Mouse (Mus musculus) frontal cortex, postnatal 14 days (tissue): Measurements from ENCODE around the gene Pdha2.

Experiments
- DNase-seq, 2 experiments: peaks; one replicate each; pipeline ENCODE4 v3.0.0; 2022; ENCODE audit warnings: low spot score in 2 of 2

Gene Pdha2

DNA sequence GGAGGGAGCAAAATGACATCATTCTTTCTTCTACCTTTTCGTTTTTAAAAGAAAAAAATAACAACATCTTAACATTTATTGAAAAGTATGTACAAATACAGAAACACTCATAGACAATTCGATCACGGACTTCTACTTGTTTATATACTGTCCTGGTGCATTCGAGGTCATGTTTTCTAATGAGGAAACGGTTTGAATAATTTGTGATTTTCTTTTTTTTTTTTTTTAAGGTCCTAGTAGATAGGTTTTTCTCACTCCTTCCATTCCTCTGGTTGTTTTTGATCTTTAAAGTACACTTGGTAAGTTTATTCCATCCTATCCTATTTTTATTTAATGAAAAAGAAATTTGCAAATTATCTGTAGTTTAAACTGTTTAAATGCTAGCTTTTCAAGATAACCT, at the start of gene Pdha2:
Gene Pdha2, minus strand, starts transcription at position 101 of the 400 bp plus-strand sequence.
- DNase-seq: no peak

GRCm38 (mm10) chr3:141260518-141260917, 48.4 kb upstream of the Pdha2 start:
- DNase-seq: no peak

DNA sequence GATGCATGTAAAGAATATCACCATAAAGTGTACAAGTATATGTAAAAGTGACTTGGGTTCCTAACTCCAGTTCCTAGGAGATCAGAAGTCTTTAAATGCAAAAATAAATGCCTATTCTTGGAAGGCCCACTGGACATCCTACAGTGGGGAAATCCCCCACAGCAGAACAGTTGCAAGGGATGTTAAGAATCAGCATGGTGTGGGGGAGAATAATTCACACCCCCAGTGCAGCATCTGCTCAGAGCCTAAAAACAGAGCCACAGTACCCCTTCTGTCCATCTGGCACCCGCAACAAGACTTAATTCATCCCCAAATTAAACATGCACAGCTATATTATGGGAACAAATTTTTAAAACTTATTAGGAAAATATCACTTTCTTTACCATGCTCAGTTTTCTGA, 39.3 kb upstream of the Pdha2 start:
- peak in 1 of 2 experiments; percentile 9 for DNase-seq

DNA sequence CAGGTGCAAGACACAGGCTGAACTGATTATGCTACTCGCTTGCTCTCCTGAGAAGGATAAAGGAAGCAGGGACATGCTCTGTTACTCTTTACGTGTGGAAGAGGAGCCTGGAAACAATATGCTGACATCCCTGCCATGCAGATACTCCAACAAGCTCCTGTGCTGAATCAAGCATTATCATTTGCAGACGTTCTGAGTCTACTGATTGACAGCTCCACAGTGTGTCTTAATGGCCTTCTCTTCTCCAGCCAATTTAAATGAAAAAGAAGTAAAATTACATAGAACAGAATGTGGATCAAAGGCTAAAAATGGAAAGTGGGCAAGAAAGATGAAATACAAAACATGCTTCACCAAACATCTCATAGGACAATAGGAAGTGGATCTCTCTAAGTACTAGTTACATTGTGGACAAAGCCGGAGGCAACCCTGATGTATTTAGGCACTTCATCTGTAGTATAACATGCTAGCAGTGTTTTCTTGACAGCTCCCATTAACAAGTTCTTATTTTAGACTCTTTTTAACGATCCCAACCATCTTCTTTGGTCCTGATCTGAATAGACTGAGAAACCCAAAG, 32.7 kb upstream of the Pdha2 start:
- no peak for DNase-seq

- no peak for DNase-seq
Observed at GRCm38 (mm10) chr3:141238071-141238470, 25.9 kb upstream of the Pdha2 start.

DNA sequence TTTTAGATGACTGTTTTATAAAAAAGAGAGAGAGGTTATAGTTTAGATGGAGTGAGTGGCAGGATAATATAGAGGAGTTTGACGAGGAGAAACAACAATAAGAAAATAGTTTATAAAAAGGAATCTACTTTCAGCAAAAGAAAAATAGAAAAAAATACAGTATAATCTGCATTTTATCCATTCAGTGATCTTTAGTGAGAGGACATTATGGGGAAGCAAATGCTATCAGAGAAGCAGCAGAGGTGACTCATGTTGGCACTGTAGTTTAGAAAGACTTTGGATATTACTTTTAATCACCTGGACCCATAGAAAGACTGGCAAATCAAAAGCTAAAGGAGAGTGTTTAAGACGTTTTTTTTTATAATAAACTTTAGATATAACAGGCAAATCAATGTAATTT, 17.0 kb upstream of the Pdha2 start:
- DNase-seq: no peak

DNA sequence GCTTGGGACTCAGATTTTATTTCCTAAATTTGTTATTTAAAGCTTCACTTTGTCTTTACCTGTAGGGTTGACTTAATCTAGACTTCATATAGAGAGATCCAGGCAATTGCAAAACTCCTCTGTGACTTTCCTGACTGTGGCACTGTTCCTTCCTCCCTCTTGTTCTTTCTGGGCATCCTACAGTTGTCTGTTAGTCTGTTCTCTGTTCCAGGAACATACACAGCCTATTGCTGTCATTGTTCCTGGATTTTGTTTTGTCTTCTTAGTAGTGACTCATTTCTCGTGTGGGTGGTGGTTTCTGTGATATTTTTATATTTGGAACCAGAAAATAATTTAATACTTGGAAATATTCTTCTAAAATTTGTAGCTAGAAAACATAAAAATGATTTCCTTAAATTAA, 10.2 kb upstream of the Pdha2 start:
- DNase-seq: no peak

- no peak for DNase-seq
Observed at GRCm38 (mm10) chr3:141218561-141218960, 6.4 kb upstream of the Pdha2 start.

- no peak for DNase-seq
Observed at GRCm38 (mm10) chr3:141216999-141217398, 4.8 kb upstream of the Pdha2 start.

GRCm38 (mm10) chr3:141216237-141216636, 4.1 kb upstream of the Pdha2 start:
- no peak for DNase-seq

DNA sequence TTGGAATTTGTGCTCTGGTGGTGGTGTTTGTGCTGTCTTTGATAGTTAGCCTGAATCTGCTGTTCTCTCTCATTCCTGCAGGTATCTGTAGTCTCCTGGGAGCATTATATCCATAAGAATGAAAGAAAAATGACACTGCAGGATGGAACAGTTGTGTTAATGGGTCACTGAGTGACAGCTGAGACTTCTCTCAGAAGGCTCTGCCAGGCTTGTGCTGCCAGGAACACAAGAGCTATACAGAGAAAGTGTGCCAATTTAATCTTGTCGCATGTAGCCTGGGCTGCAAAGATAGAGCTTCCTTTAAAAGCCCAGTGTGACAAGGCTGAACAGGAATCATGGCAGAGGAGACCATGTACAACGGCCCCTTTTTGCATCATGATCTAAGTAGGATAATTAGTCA, 2.6 kb upstream of the Pdha2 start:
- DNase-seq: peak in 1 of 2 experiments; percentile 6

DNA sequence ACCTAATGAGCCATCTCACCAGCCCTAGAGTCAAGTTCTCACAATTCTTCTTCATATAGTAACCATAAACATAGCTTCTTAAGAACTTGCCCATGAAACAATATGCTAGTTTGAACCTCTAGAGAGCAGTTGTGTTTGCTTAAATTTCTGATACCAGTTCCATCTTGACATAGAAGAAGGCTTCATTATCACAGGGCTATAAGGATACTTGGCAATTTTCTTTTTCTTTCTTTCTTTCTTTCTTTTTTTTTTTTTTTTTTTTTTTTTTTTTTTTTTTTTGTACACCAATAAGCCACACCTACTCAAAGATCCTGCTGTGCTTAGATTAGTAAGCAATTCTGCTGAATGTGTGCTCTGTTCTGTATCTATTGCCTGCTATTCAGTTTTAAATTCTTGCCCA, 2.0 kb upstream of the Pdha2 start:
- DNase-seq: no peak

DNA sequence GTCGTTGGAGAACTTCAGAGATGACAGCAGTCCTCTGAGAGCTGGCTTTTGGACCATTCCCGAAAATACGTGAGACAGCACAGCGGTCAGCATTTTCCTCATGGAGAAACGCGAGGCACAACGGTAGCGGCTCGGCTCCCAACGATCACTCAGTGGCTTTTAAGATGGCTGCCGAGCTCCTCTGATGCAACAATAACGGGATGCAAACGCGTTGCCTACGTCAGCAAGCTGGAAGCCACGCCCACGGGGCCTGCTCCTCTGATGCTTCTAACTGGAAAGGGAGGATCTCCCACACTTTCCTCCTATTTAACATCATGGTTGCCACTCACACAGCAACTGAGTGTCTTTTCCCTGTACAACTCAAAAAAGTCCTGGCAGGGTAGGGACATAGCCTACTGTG, 511 bp downstream of the Pdha2 start:
- DNase-seq: no peak

- DNase-seq: no peak
Observed at GRCm38 (mm10) chr3:141201766-141202165, 10.4 kb downstream of the Pdha2 start.

GRCm38 (mm10) chr3:141197308-141197861, 14.8 kb downstream of the Pdha2 start:
- DNase-seq: no peak

GRCm38 (mm10) chr3:141191653-141192052, 20.5 kb downstream of the Pdha2 start:
- DNase-seq: no peak

DNA sequence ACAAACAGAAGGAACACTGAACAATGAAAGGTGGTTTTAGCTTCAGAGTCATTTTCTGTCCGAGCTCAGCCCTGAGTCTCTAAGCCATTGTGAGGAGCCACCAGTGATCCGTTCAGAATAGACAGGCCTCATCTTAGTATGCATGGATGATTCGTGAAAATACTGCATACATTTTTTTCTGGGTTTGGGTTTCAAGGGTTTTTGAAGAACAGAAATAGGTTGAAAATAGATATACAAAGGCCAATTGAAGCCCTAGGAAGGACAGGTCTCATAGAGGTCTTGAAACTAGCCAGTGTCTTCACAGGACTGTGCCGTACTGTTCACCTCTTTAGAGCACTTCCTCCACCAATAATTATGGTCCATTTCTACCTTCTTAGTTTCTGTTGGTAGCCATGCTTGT, 21.7 kb downstream of the Pdha2 start:
- no peak for DNase-seq

GRCm38 (mm10) chr3:141160986-141161385, 51.2 kb downstream of the Pdha2 start:
- DNase-seq: no peak
